Mouse (Mus musculus): Measurements from ENCODE around the gene Nfya. TPM values are rescaled to one million over a fixed set of nuclear protein-coding genes. Genes with fewer than 3 reads are reported as not detected.

Gene Nfya
- total and polyA plus RNA-seq, 3 experiments: 56.9 to 97.8 TPM; not detected in 1

DNA sequence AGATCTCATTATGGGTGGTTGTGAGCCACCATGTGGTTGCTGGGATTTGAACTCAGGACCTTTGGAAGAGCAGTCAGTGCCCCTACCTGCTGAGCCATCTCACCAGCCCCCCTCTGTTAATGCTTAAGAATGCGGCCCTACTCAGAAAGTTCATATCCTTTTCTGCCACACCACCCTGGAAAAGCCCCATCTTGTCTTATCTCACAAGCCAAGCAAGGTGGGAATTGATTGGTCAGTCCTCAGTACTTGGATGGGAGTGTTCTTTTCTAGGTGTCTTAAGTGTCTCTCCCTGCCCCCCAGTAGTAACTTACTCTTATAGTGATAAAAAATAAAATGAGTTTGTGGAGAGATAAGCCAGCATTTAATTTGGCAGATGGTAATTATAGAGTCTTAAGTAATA lies 5.0 kb downstream of the Nfya start:
- TF ChIP-seq TCF12 (IDR thresholded peaks at IDR 0.05; ENCODE audit: low read depth, low read length) (no peak), MEF2A (IDR thresholded peaks at IDR 0.05; ENCODE audit: extremely low read depth, insufficient replicate concordance, low read depth, low read length, poor library complexity, severe bottlenecking) (no peak), POLR2AphosphoS2 (IDR thresholded peaks at IDR 0.05; ENCODE audit: low read length) (no peak), NELFE (IDR thresholded peaks at IDR 0.05; ENCODE audit: low read depth, low read length) (no peak), GABPA (IDR thresholded peaks at IDR 0.05; ENCODE audit: low read depth, low read length) (no peak), CTCF (IDR thresholded peaks at IDR 0.05 in 2 of 3, conservative IDR thresholded peaks at IDR 0.05 in 1 of 3; ENCODE audit: control insufficient read depth in 1 of 3, insufficient read depth in 1 of 3, low read depth in 2 of 3, low read length in 3 of 3, poor library complexity in 1 of 3, severe bottlenecking in 1 of 3) (no peak), MYB (IDR thresholded peaks at IDR 0.05; ENCODE audit: low read depth, low read length) (no peak)
- H3K4me1 ChIP-seq (ENCODE audit: control insufficient read depth in 1 of 2, insufficient read depth in 2 of 2, low read length in 2 of 2): peaks cover 9 to 24% of the 10 kb centered on the region in 2 experiments
- no peak for DNase-seq (ENCODE audit: low read depth, low spot score)
- H3K9ac ChIP-seq (ENCODE audit: control insufficient read depth, low read depth, low read length, poor library complexity, severe bottlenecking): no peak overlapping the region
- peaks cover 78% of the 10 kb centered on the region for H3K79me2 ChIP-seq (ENCODE audit: control insufficient read depth, insufficient read depth, low read length, poor library complexity)
- no peak overlapping the region for H3K4me3 ChIP-seq (ENCODE audit: control insufficient read depth in 1 of 2, insufficient read depth in 1 of 2, low read depth in 2 of 2, low read length in 2 of 2)
- no peaks in the 10 kb centered on the region for H3K27me3 ChIP-seq (ENCODE audit: control insufficient read depth in 1 of 2, insufficient read depth in 2 of 2, low read length in 2 of 2)
- H3K27ac ChIP-seq (ENCODE audit: control insufficient read depth, low read depth, low read length): no peak overlapping the region
- no peaks in the 10 kb centered on the region for H3K9me3 ChIP-seq (replicated peaks; ENCODE audit: insufficient read depth, low read length)
- peaks cover 15 to 41% of the 10 kb centered on the region in 2 experiments for H3K36me3 ChIP-seq (ENCODE audit: control insufficient read depth in 1 of 2, insufficient read depth in 2 of 2, low read length in 2 of 2)

DNA sequence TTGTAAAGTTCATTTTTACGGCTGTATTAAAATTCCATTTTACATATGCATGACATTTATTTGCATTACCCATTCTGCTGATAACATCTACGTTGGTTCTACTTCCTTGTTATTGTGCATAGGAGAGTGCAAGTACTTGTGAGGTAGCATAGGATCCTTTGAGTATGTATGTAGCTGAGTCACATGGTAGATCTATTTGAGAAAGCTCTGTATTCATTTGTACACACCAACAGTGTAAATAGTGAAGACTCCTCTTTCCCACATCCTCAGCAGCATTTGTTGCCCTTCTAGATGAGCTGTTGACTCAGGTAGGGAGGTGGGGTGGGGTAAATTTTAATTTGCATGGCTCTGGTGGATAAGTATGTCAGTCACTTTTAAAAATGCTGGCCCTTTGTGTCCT lies 5.9 kb downstream of the Nfya start:
- no peak for TF ChIP-seq GABPA (IDR thresholded peaks at IDR 0.05; ENCODE audit: low read depth, low read length)
- no peak for TF ChIP-seq TBP (IDR thresholded peaks at IDR 0.05; ENCODE audit: low read depth, low read length)
- TF ChIP-seq POLR2AphosphoS2 (IDR thresholded peaks at IDR 0.05; ENCODE audit: low read length): no peak
- TF ChIP-seq SIN3A (IDR thresholded peaks at IDR 0.05; ENCODE audit: low read length): no peak
- TF ChIP-seq EP300 (IDR thresholded peaks at IDR 0.05; ENCODE audit: low read depth in 1 of 2, low read length in 2 of 2): no peak
- TF ChIP-seq RCOR1 (IDR thresholded peaks at IDR 0.05; ENCODE audit: low read depth, low read length): no peak
- TF ChIP-seq MXI1 (IDR thresholded peaks at IDR 0.05; ENCODE audit: low read depth, low read length): no peak
- no peak for TF ChIP-seq KAT2A (conservative IDR thresholded peaks at IDR 0.05; ENCODE audit: low read depth, low read length)
- TF ChIP-seq SMC3 (IDR thresholded peaks at IDR 0.05; ENCODE audit: low read depth, low read length): no peak
- TF ChIP-seq E2F4 (IDR thresholded peaks at IDR 0.05; ENCODE audit: borderline replicate concordance, low read depth, low read length): no peak
- no peak for TF ChIP-seq TAL1 (IDR thresholded peaks at IDR 0.05; ENCODE audit: low read length)
- TF ChIP-seq CHD2 (IDR thresholded peaks at IDR 0.05; ENCODE audit: low read length): no peak
- no peak for TF ChIP-seq MEF2A (IDR thresholded peaks at IDR 0.05; ENCODE audit: extremely low read depth, insufficient replicate concordance, low read depth, low read length, poor library complexity, severe bottlenecking)
- no peak for TF ChIP-seq JUND (IDR thresholded peaks at IDR 0.05; ENCODE audit: low read depth, low read length)
- TF ChIP-seq MYC (IDR thresholded peaks at IDR 0.05; ENCODE audit: low read depth, low read length): no peak
- TF ChIP-seq ZMIZ1 (IDR thresholded peaks at IDR 0.05; ENCODE audit: low read depth, low read length): no peak
- no peak for TF ChIP-seq ELF1 (IDR thresholded peaks at IDR 0.05; ENCODE audit: low read depth, low read length)
- no peak for TF ChIP-seq NELFE (IDR thresholded peaks at IDR 0.05; ENCODE audit: low read depth, low read length)
- DNase-seq (ENCODE audit: low read depth, low spot score): no peak
- peaks cover 9 to 24% of the 10 kb centered on the region in 2 experiments for H3K4me1 ChIP-seq (ENCODE audit: control insufficient read depth in 1 of 2, insufficient read depth in 2 of 2, low read length in 2 of 2)
- peaks cover 23 to 41% of the 10 kb centered on the region in 2 experiments for H3K36me3 ChIP-seq (ENCODE audit: control insufficient read depth in 1 of 2, insufficient read depth in 2 of 2, low read length in 2 of 2)
- no peak overlapping the region for H3K9ac ChIP-seq (ENCODE audit: control insufficient read depth, low read depth, low read length, poor library complexity, severe bottlenecking)
- no peak overlapping the region for H3K4me3 ChIP-seq (ENCODE audit: control insufficient read depth in 1 of 2, insufficient read depth in 1 of 2, low read depth in 2 of 2, low read length in 2 of 2)
- peaks cover 79% of the 10 kb centered on the region for H3K79me2 ChIP-seq (ENCODE audit: control insufficient read depth, insufficient read depth, low read length, poor library complexity)
- H3K9me3 ChIP-seq (replicated peaks; ENCODE audit: insufficient read depth, low read length): no peaks in the 10 kb centered on the region
- no peaks in the 10 kb centered on the region for H3K27me3 ChIP-seq (ENCODE audit: control insufficient read depth in 1 of 2, insufficient read depth in 2 of 2, low read length in 2 of 2)
- no peak overlapping the region for H3K27ac ChIP-seq (ENCODE audit: control insufficient read depth, low read depth, low read length)
